16 mouse cellular contexts compared by ENCODE assay signal in the genomic region with DNA sequence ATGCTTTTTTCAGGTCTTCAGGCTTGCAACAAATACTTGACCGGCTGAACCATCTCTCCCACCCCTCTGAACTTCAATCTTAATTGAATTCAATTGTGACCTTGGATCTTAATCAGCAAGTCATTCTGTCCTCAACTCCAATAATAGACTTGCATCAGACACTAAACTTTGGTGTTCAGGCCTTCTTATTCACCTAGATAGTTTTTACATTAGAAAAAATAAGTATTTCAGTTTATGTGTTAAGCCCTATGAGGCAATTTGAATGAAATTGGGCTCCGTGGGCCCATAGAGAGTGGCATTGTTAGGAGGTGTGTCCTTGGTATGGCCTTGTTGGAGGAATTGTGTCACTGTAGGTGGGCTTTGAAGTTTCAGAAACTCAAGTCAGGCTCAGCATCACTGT.
"Had no signal": no experiment of that assay in that cellular context is flagged by ENCODE, and none has a peak within 500 bp of the region (broad histone marks: within the 10 kb centered on the region; RNA-seq: fewer than 3 reads in every experiment).

No protein-coding gene starts in this region.

- H3K9me3 ChIP-seq: midbrain, embryonic 10.5 days; midbrain, embryonic 12.5 days; neural tube, embryonic 13.5 days; neural tube, embryonic 15.5 days had no signal

- H3K4me3 ChIP-seq: midbrain, embryonic 10.5 days; midbrain, embryonic 12.5 days; myocyte; neural tube, embryonic 13.5 days; neural tube, embryonic 15.5 days had no signal

- H3K36me3 ChIP-seq: midbrain, embryonic 10.5 days; midbrain, embryonic 12.5 days; neural tube, embryonic 13.5 days; neural tube, embryonic 15.5 days had no signal

- H3K27ac ChIP-seq: midbrain, embryonic 10.5 days; midbrain, embryonic 12.5 days; neural tube, embryonic 13.5 days; neural tube, embryonic 15.5 days had no signal

- H3K27me3 ChIP-seq: midbrain, embryonic 12.5 days; neural tube, embryonic 13.5 days; neural tube, embryonic 15.5 days had no signal

- H3K9ac ChIP-seq: lung, embryonic 14.5 days; midbrain, embryonic 12.5 days; neural tube, embryonic 13.5 days; neural tube, embryonic 15.5 days had no signal

- DNase-seq: lung, adult 18-20 months; lung, embryonic 14.5 days; lung, postnatal 10 days; lung, postnatal 4 days; midbrain, embryonic 14.5 days; right cerebral cortex, postnatal 25 days; right cerebral cortex, postnatal 4 days; spleen, adult 18-20 months; thymus, adult 18-20 months; thymus, postnatal 14 days; thymus, postnatal 36 days had no signal
